Mouse (Mus musculus) layer of hippocampus, adult 2 months (tissue): ENCODE measurements around the gene Patl2. TPM values are rescaled to one million over a fixed set of nuclear protein-coding genes. Genes with fewer than 3 reads are reported as not detected.

ENCODE experiments used
- DNase-seq, 2 experiments: peaks; one replicate each; pipeline ENCODE4 v3.0.0; 2022; ENCODE audit warnings: low spot score in 2 of 2
- H3K27ac ChIP-seq: fragments of 200-600 bp; 2 replicates; pipeline ENCODE4 v1.8.1; 2022
- H3K4me3 ChIP-seq: fragments of 200-600 bp; 2 replicates; pipeline ENCODE4 v1.8.1; 2022; ENCODE audit warnings: mild to moderate bottlenecking
- CTCF ChIP-seq: fragments of 200-600 bp; conservative IDR thresholded peaks from 2 replicates; pipeline ENCODE4 v1.8.1; 2022; ENCODE audit warnings: antibody characterized with exemption, mild to moderate bottlenecking, moderate library complexity
- total RNA-seq, 2 experiments: library from RNA; stranded (reverse); gene quantifications; 2 replicates each; pipeline ENCODE4 v1.2.3; 2021

Gene Patl2
- total RNA-seq, 2 experiments from 2014 or later: not detected

GRCm38 (mm10) chr2:122148242-122148917 lies 37.6 kb downstream of the Patl2 start:
- peak in 1 of 2 experiments; percentile 22 for DNase-seq
- Histone ChIP-seq H3K27ac (peak overlapping the region; percentile 86), H3K4me3 (peak overlapping the region; percentile 91)
- no peak for TF ChIP-seq CTCF

- no peak for TF ChIP-seq CTCF
- DNase-seq: peak; percentile 90 to 92
- Histone ChIP-seq H3K27ac (peak within 1 kb of the TSS; percentile 86), H3K4me3 (peak within 1 kb of the TSS; percentile 91)
Observed at GRCm38 (mm10) chr2:122147508-122148241, 38.3 kb downstream of the Patl2 start, which contains the start of gene B2m. Gene B2m (plus strand): TSS chr2:122147686.

GRCm38 (mm10) chr2:122146687-122147086 lies 39.3 kb downstream of the Patl2 start:
- no peak for TF ChIP-seq CTCF
- no peak for DNase-seq
- peak overlapping the region; percentile 49 for H3K27ac ChIP-seq
- H3K4me3 ChIP-seq: no peak overlapping the region

GRCm38 (mm10) chr2:122145756-122146155 lies 40.2 kb downstream of the Patl2 start:
- no peak for TF ChIP-seq CTCF
- Histone ChIP-seq H3K4me3 (no peak overlapping the region), H3K27ac (no peak overlapping the region)
- no peak for DNase-seq

- H3K27ac ChIP-seq: no peak overlapping the region
- no peak overlapping the region for H3K4me3 ChIP-seq
- no peak for DNase-seq
- TF ChIP-seq CTCF: no peak
Observed at GRCm38 (mm10) chr2:122143111-122143510, 42.9 kb downstream of the Patl2 start.

GRCm38 (mm10) chr2:122141332-122141967 lies 44.5 kb downstream of the Patl2 start:
- Histone ChIP-seq H3K4me3 (no peak overlapping the region), H3K27ac (no peak overlapping the region)
- TF ChIP-seq CTCF: peak; percentile 37
- no peak for DNase-seq

- no peak overlapping the region for H3K4me3 ChIP-seq
- no peak overlapping the region for H3K27ac ChIP-seq
- no peak for DNase-seq
- TF ChIP-seq CTCF: no peak
Observed at GRCm38 (mm10) chr2:122140815-122141214, 45.2 kb downstream of the Patl2 start.

- no peak overlapping the region for H3K4me3 ChIP-seq
- H3K27ac ChIP-seq: no peak overlapping the region
- TF ChIP-seq CTCF: no peak
- no peak for DNase-seq
Observed at GRCm38 (mm10) chr2:122137839-122138465, 48.0 kb downstream of the Patl2 start.

- H3K27ac ChIP-seq: no peak overlapping the region
- no peak for DNase-seq
- TF ChIP-seq CTCF: no peak
- H3K4me3 ChIP-seq: no peak overlapping the region
Observed at GRCm38 (mm10) chr2:122132618-122133017, 53.4 kb downstream of the Patl2 start.

GRCm38 (mm10) chr2:122132078-122132477 lies 53.9 kb downstream of the Patl2 start:
- TF ChIP-seq CTCF: no peak
- no peak for DNase-seq
- H3K4me3 ChIP-seq: no peak overlapping the region
- H3K27ac ChIP-seq: no peak overlapping the region

GRCm38 (mm10) chr2:122127635-122128034 lies 58.4 kb downstream of the Patl2 start:
- no peak overlapping the region for H3K4me3 ChIP-seq
- no peak for DNase-seq
- no peak for TF ChIP-seq CTCF

GRCm38 (mm10) chr2:122126765-122127347 lies 59.1 kb downstream of the Patl2 start:
- Histone ChIP-seq H3K4me3 (no peak overlapping the region), H3K27ac (no peak overlapping the region)
- no peak for TF ChIP-seq CTCF
- no peak for DNase-seq

More at GRCm38 (mm10) chr2:122127635-122128034, 58.4 kb downstream of the Patl2 start:
- no peak overlapping the region for H3K27ac ChIP-seq
